Mouse (Mus musculus) embryonic facial prominence, embryonic 13.5 days (tissue): ENCODE data around the gene Mlxip. TPM values are rescaled to one million over a fixed set of nuclear protein-coding genes. Genes with fewer than 3 reads are reported as not detected.

ENCODE experiments used
- ATAC-seq: fragments of 200-750 bp; cut with Nextera tagmentation; 2 replicates; pipeline ENCODE4 v1.8.0; 2017; ENCODE audit warnings: low read depth; ENCODE audit not compliant: insufficient number of reproducible peaks, insufficient read depth, low FRiP score, low TSS enrichment
- H3K27ac ChIP-seq: fragments of 300-500 bp; sonication (generic); 2 replicates; pipeline ENCODE4 v1.5.1; 2015; ENCODE audit warnings: moderate library complexity, mild to moderate bottlenecking, inconsistent platforms
- H3K27me3 ChIP-seq: fragments of 300-500 bp; sonication (generic); 2 replicates; pipeline ENCODE4 v1.6.1; 2015; ENCODE audit warnings: mild to moderate bottlenecking, inconsistent platforms
- H3K36me3 ChIP-seq: fragments of 300-500 bp; sonication (generic); 2 replicates; pipeline ENCODE4 v1.6.1; 2015; ENCODE audit warnings: mild to moderate bottlenecking, inconsistent platforms
- H3K4me1 ChIP-seq: fragments of 300-500 bp; sonication (generic); 2 replicates; pipeline ENCODE4 v1.6.1; 2015; ENCODE audit warnings: inconsistent platforms
- H3K4me2 ChIP-seq: fragments of 300-500 bp; sonication (generic); 2 replicates; pipeline ENCODE4 v1.6.1; 2015; ENCODE audit warnings: moderate library complexity, mild to moderate bottlenecking, inconsistent platforms
- H3K4me3 ChIP-seq: fragments of 300-500 bp; sonication (generic); 2 replicates; pipeline ENCODE4 v1.5.1; 2015; ENCODE audit warnings: mild to moderate bottlenecking, inconsistent platforms
- H3K9ac ChIP-seq: fragments of 300-500 bp; sonication (generic); 2 replicates; pipeline ENCODE4 v1.6.1; 2015; ENCODE audit warnings: mild to moderate bottlenecking, inconsistent platforms
- H3K9me3 ChIP-seq: fragments of 300-500 bp; sonication (generic); 2 replicates; pipeline ENCODE4 v1.6.1; 2016; ENCODE audit warnings: inconsistent platforms
- WGBS: fragments of 180-500 bp; shearing (Covaris S2); methylation state at CpG from one replicate; pipeline ENCODE4 v1.1.7; 2015; ENCODE audit warnings: mixed read lengths; 5-methylcytosine and 5-hydroxymethylcytosine counted together
- polyA plus RNA-seq: library from polyadenylated mRNA; unstranded; fragments of >200 nt; fragmentation: Nextera tagmentation; extraction: Ambion mirVana; gene quantifications from 2 replicates; pipeline ENCODE4 v1.2.1, GENCODE M21; 2015

The Mlxip gene
- polyA plus RNA-seq, 1 experiment from 2014 or later = 14.0 TPM

DNA sequence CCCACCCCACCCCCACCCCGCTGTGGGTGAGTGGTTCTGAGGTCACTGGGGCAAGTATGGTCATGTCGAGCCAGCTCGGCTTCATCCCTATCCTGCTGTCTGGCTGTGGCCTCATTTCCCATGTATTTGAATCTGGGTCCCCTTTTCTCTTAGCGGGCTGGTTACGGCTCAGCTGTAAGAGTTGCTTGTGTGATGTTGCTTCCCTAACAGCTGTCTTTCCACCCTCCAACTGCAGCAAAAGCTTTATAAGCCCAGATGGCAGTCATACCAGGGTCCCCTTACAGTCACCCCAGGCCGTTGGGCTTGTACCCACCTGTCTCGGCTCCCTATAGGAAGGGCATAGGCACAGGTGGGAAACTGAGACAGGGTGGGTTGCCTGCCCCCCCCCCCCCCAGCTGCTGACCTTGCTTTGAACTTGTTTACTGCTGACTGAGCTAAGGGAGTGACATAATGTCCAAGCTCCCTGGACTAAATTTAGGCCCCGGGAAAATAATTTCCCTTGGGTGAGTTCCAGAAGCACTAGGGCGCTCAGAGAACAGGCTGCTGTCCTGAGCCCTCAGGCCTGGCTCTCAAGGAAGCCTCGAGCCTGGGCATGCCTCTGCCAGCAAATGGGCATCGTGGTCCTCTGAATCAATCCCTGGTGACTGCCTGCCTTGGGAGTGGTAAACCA lies 30.2 kb upstream of the Mlxip start:
- H3K4me1 ChIP-seq = peaks cover 6% of the 10 kb centered on the region; the same call in 1 of the 2 replicates
- 73% methylated on average over 11 of the region's 11 CpGs for WGBS
- H3K9me3 ChIP-seq = no peaks in the 10 kb centered on the region
- H3K36me3 ChIP-seq = peaks cover 89% of the 10 kb centered on the region
- no peaks in the 10 kb centered on the region for H3K27me3 ChIP-seq
- no peak overlapping the region for H3K9ac ChIP-seq
- no peak for ATAC-seq
- no peak overlapping the region for H3K4me2 ChIP-seq
- no peak overlapping the region for H3K27ac ChIP-seq
- H3K4me3 ChIP-seq = no peak overlapping the region

DNA sequence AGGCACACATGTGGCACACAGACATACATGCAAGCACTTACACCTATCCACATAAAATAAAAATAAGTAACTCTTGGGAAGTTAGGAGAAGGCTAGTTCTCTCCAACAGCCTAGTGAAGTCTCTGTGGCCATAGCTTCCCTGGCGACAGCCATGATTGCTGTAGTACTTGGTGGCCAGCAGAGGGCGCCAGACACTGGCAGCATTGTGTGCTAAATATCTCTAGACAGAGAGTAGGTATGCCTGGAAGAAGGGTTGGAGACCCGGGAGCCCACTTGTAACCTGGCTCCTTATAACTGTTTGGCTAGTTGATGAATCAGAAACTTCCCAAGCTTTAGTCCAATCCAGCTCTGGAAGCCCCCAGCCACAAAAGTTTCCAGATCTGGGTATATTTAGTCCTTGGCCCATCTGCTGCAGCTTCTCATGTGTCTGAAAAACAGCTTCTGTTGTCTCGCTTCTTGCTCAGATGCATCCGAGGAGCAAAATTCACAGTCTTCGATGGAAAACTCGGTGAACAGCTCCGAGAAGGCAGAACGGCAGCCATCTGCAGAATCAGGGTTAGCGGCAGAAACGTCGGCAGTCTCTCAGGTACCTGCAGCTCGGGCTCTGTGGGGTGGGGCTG lies 25.6 kb upstream of the Mlxip start:
- Histone ChIP-seq H3K36me3 (peaks cover 88% of the 10 kb centered on the region), H3K27ac (no peak overlapping the region)
- WGBS = 77% methylated on average over 13 of the region's 13 CpGs

DNA sequence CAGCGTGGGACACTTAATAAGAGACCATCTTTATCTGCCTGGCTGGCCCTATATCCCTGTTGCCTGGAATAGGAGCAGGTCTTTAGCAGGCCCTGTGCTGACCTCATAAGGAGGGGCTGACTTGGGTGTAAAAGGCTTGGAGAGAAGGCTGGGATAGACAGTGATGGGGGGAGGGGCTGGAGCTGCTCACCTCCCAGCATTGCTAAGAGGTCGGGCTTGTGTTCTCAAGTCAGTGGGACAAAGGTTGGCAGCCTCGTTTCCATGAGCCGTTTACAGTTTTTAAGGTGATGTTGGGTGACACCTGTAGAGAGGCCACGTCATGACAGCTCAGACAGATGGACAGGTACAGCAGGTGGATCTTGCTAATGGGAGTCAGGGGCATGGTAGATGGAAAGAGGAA lies 24.5 kb upstream of the Mlxip start:
- ATAC-seq = no peak
- no peak overlapping the region for H3K27ac ChIP-seq
- H3K4me3 ChIP-seq = no peak overlapping the region
- H3K4me1 ChIP-seq = no peaks in the 10 kb centered on the region
- H3K9me3 ChIP-seq = no peaks in the 10 kb centered on the region
- no peaks in the 10 kb centered on the region for H3K27me3 ChIP-seq
- H3K36me3 ChIP-seq = peaks cover 83% of the 10 kb centered on the region
- no peak overlapping the region for H3K9ac ChIP-seq
- no peak overlapping the region for H3K4me2 ChIP-seq
- WGBS = 88% methylated on average over 5 of the region's 5 CpGs

More for the DNA sequence above, 25.6 kb upstream of the Mlxip start:
- ATAC-seq = no peak
- Histone ChIP-seq H3K27me3 (no peaks in the 10 kb centered on the region), H3K4me1 (peaks cover 4% of the 10 kb centered on the region; the same call in 1 of the 2 replicates), H3K9me3 (no peaks in the 10 kb centered on the region), H3K4me3 (no peak overlapping the region), H3K4me2 (no peak overlapping the region), H3K9ac (no peak overlapping the region)

DNA sequence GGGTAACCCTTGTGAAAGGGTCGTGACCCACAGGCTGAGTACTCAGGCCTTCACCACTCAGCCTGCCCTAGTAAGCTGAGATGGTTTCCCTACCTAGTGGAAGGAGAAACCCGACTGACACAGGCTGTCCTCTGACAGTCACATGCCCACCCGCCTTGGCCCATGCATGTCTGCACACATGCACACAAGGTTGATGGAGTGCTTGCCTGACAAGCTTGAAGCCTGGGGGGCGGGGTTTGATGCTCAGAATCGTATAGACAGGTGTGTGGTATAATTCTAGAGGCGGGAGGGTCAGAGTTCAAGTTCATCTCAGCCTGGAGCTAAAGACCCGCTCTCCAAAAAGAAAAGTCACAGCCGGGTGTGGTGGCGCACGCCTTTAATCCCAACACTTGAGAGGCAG lies 19.3 kb upstream of the Mlxip start:
- Histone ChIP-seq H3K4me2 (no peak overlapping the region), H3K9ac (no peak overlapping the region), H3K27me3 (no peaks in the 10 kb centered on the region), H3K27ac (no peak overlapping the region), H3K4me3 (no peak overlapping the region), H3K9me3 (no peaks in the 10 kb centered on the region), H3K4me1 (peaks cover 15% of the 10 kb centered on the region), H3K36me3 (peaks cover 44% of the 10 kb centered on the region)
- no peak for ATAC-seq
- 91% methylated on average over 10 of the region's 10 CpGs for WGBS

DNA sequence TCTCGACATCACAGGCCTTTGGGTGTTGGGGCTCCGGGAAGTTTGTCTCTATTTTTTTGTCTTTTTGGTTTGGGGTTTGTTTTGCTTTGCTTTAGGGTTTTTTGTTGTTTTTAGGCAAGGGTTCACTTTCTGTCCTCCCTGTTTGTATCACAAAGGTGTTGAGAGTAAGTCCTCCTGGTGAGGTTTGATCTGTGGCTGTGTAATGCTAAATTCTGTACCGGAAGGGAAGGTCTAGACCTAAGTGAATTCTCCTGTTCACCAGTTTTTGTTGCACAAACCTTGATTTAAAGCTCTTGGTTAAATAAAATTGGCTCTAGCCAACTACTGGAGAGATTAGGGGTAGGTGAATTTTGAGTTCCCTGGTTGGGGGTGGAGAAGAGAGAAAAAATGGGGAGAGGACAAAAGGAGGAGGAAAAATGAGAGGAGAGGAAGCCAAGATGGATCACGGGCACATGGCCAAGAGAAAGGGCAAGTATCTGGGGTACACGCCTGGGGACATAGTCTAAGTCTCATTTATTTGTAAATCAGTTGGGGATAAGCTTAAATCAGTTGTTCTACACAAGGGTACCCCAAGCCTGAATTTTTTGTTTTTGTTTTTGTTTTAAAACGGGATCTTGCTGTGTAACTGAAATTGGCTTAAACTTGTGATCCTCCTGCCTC lies 18.7 kb upstream of the Mlxip start:
- Histone ChIP-seq H3K9me3 (no peaks in the 10 kb centered on the region), H3K27ac (no peak overlapping the region), H3K36me3 (peaks cover 38% of the 10 kb centered on the region), H3K4me2 (no peak overlapping the region), H3K27me3 (no peaks in the 10 kb centered on the region), H3K4me1 (peaks cover 15% of the 10 kb centered on the region), H3K4me3 (no peak overlapping the region), H3K9ac (no peak overlapping the region)
- no peak for ATAC-seq
- WGBS = 86% methylated on average over 6 of the region's 6 CpGs

DNA sequence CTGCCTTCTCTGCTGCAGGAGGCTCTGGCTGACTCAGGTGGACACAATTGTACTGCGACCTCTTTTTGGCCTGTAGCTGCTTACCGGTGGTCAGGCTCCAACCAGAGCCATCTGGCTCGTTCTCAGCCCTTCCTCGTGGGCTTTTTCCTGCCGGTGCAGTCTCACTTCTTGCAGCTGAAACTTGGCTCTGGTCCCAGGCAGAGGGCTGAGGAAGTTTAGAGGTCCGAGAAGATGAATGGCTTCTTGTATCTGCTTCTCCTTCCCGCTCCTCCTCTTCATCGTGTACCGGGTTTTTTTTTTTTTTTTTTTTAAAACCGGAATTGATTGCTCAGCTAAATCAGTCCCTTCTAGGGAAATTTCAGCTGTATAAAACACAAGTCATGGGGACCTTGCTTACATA lies 18.0 kb upstream of the Mlxip start:
- Histone ChIP-seq H3K4me2 (no peak overlapping the region), H3K27me3 (no peaks in the 10 kb centered on the region), H3K36me3 (peaks cover 31% of the 10 kb centered on the region), H3K9ac (no peak overlapping the region), H3K4me3 (no peak overlapping the region), H3K27ac (no peak overlapping the region), H3K9me3 (no peaks in the 10 kb centered on the region), H3K4me1 (peaks cover 22% of the 10 kb centered on the region)
- ATAC-seq = no peak
- WGBS = 38% methylated on average over 10 of the region's 10 CpGs

DNA sequence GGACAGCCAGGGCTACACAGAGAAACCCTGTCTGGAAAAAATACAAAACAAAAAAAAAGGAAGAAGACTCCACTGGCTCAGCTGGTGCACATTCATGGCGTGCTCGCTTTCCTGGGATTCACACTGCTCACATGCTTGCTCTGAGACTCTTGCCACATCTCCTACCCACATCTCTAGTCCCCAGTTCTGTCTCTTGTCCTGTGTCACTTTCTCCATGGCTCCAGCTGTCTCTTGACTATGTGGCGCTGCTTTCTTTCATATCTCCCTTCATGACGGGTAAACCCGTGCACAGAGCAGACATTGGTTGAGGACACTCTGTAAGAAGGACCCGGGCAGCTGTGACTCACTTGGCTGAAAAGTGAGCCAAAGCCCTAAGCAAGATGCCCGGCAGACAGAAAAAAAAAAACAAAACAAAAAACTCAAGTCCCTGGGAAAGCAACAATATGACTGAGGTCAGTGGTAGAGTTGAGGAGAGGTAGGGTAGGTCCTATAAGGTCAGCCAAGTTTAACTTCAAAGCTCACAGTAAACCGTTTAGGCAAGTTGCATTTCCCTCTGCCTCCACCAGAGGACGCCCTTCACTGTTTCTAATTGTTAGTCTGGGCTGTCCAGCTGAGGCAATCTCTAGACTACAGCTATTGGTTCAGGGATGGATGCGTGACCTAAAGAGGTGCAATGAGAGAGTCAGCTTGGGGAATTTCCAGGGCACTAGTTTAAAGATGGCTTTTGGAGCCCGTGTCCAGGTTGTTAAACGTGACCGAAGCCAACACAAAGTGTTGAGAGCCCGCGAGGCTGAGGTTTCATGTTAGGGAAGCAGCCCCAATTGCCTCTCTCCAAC lies 17.3 kb upstream of the Mlxip start:
- Histone ChIP-seq H3K9ac (no peak overlapping the region), H3K27ac (peak overlapping the region; percentile 11; the same call in 1 of the 2 replicates), H3K36me3 (peaks cover 23% of the 10 kb centered on the region), H3K27me3 (no peaks in the 10 kb centered on the region), H3K4me1 (peaks cover 27% of the 10 kb centered on the region), H3K4me3 (no peak overlapping the region), H3K9me3 (no peaks in the 10 kb centered on the region), H3K4me2 (no peak overlapping the region)
- no peak for ATAC-seq
- WGBS = 69% methylated on average over 15 of the region's 15 CpGs

DNA sequence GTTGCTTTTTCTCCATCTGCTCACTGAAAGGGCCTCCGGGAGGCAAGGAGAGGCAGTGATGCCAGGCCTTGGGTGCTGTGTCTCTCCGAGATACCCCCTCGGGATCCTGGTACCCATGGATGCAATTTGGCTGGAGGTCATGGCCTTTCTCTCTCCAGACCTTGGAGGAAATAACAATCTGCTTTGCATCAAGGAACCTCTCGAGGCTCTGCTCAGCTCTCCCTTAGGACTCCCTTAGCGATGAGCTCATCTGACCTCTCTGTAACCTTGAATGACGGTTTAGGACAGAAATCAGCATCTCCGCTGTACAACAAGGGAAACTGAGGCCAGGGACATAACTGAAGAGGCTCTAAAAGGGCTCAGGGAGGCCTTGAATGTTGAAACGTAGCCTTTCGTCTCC lies 15.9 kb upstream of the Mlxip start:
- H3K4me1 ChIP-seq = peaks cover 27% of the 10 kb centered on the region
- no peak overlapping the region for H3K27ac ChIP-seq
- no peak for ATAC-seq
- peaks cover 10% of the 10 kb centered on the region for H3K36me3 ChIP-seq
- no peak overlapping the region for H3K4me2 ChIP-seq
- 47% methylated on average over 9 of the region's 9 CpGs for WGBS
- no peaks in the 10 kb centered on the region for H3K9me3 ChIP-seq
- no peaks in the 10 kb centered on the region for H3K27me3 ChIP-seq
- no peak overlapping the region for H3K9ac ChIP-seq
- H3K4me3 ChIP-seq = no peak overlapping the region

DNA sequence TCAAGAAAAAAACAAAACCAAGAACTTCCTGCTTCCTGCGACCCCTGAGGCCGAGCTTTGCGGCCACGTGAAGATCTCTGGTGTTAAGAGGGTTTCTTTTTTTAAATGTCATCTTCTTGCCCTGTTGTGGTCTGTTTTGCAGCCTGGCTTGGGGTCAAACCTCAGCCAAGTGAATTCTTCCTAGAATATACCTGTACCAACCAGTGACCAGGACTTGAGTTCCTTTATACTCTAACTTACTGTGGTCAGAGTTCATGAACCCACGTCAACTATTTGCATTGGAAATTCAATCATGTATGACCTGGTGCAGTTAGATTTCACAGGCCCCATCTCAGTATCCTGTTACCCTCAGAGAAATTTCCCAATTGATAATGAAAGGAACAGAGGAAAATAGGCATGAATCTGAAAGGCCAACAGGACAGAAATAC lies 15.1 kb upstream of the Mlxip start:
- no peak overlapping the region for H3K27ac ChIP-seq
- H3K36me3 ChIP-seq = peaks cover 5% of the 10 kb centered on the region
- no peak overlapping the region for H3K4me3 ChIP-seq
- no peak overlapping the region for H3K4me2 ChIP-seq
- H3K9ac ChIP-seq = no peak overlapping the region
- H3K27me3 ChIP-seq = no peaks in the 10 kb centered on the region
- peaks cover 27% of the 10 kb centered on the region for H3K4me1 ChIP-seq
- WGBS = 29% methylated on average over 5 of the region's 5 CpGs
- H3K9me3 ChIP-seq = no peaks in the 10 kb centered on the region
- ATAC-seq = no peak

DNA sequence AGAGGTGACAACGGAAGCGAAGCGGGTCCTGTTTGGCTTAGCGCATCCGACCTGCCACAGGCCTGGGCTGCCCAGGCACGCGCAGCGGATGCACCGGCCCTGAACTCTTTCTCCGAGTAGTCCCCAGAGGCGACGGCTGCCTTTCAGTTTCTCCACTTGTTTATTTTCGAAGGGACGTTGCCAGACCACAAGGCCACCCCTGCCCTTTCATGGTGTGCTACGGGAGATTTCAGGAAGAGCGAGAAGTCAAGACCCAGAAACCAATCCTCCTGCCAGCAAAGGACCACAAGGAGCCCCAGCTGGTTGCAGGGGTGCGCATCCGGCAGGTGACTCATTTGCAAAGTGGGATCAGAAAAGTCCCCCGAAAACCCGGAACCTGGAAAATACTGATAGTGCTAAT lies 12.6 kb upstream of the Mlxip start:
- Histone ChIP-seq H3K4me3 (no peak overlapping the region), H3K27me3 (no peaks in the 10 kb centered on the region), H3K36me3 (no peaks in the 10 kb centered on the region), H3K27ac (no peak overlapping the region), H3K4me2 (peak overlapping the region; percentile 40), H3K4me1 (peaks cover 27% of the 10 kb centered on the region), H3K9ac (no peak overlapping the region), H3K9me3 (no peaks in the 10 kb centered on the region)
- 26% methylated on average over 20 of the region's 20 CpGs for WGBS
- no peak for ATAC-seq

DNA sequence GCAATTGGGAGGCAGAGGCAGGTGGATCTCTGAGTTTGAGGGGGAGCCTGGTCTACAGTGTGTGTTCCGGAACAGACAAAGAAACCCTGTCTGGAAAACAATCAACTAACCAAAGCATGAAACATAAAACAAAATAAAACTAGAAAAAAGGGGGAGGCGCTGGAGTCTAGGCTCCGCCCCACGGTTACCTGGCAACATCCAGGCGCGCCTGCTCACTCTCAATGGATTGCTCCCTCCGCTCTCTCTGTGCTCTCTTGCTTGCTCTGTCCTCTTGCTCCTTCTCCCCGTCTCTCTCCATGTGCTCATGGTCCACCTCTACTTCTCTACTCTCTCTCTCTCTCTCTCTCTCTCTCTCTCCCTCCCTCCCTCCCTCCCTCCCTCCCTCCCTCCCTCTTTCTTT lies 11.9 kb upstream of the Mlxip start:
- Histone ChIP-seq H3K36me3 (no peaks in the 10 kb centered on the region), H3K4me2 (no peak overlapping the region), H3K27me3 (no peaks in the 10 kb centered on the region), H3K9me3 (no peaks in the 10 kb centered on the region), H3K27ac (no peak overlapping the region), H3K4me1 (peaks cover 25% of the 10 kb centered on the region), H3K9ac (no peak overlapping the region), H3K4me3 (no peak overlapping the region)
- no peak for ATAC-seq
- WGBS = 89% methylated on average over 8 of the region's 8 CpGs
